Mouse (Mus musculus): Measurements from ENCODE around the gene Tle3.
A peak's percentile ranks its signal among the peaks of the same experiment; 100 is the strongest.

Gene Tle3

DNA sequence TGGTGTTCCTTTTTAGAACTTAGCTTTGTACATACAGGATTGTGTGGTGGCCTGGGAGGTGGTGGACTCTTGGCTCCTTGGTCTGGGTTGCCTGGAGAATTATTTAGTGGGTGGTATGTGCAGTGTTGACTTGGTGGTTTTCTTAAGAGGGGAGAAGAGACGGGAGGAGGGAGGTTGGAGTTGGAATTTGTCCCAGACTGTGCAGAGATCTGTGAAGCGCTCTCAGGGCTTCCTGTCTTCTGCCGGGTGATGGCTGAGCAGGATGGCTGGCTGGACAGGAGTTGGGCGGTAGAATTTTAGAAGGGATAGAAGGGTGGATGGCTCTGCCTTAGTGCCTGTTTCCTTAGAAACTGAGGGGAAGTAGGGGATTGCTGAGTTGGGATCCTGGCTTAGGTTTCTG lies 25.0 kb downstream of the Tle3 start:
- DNase-seq (ENCODE audit: low spot score), result no peak

- no peak for DNase-seq (ENCODE audit: low spot score)
These were observed 26.0 kb downstream of the Tle3 start for GRCm38 (mm10) chr9:61398160-61398559.

DNA sequence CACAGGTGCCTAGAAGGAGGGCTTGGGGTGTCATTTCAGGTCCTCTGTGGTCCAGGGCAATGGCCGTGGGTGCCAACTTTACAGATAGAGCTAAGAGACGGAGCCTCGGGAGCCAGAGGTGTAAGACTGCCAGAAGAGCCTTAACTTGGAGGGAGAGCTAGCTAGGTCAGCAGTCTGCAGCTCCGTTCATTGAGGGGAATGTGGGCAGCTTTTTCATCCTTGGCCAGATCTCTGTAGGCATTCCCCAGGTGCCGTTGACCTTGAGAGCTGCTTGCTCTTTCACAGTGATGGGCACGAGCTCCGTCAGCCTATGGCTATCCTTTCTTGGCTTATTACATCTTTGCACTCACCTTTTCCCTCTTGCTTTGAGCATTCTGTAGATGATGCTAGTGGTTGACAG lies 28.0 kb downstream of the Tle3 start:
- no peak for DNase-seq (ENCODE audit: low spot score)

- no peak for DNase-seq (ENCODE audit: low spot score)
These were observed 29.5 kb downstream of the Tle3 start for GRCm38 (mm10) chr9:61401664-61402063.

DNA sequence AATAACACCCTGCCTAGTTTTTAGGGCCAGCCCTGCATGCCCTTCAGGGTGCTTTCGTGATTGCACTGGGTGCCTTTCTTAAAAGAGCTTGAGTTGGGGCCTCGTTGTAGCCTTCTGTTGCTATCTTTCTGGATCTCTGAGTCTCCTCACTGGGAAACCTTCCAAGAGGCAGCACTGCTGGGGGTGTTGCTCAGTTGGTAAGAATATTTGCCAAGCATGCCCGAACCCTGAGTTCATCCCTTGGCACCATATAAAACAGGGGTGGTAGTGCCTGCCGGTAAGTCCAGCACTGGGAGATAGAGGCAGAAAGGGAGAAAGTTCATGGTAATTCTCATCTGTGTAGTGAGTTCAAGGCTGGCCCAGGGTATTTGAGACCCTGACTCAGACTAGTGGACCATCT lies 30.1 kb downstream of the Tle3 start:
- DNase-seq (ENCODE audit: low spot score), result no peak

GRCm38 (mm10) chr9:61402716-61403115 lies 30.6 kb downstream of the Tle3 start:
- DNase-seq (ENCODE audit: low spot score), result no peak

GRCm38 (mm10) chr9:61403866-61404614 lies 31.9 kb downstream of the Tle3 start:
- peak; percentile 79 for DNase-seq (ENCODE audit: low spot score)

GRCm38 (mm10) chr9:61404615-61404980 lies 32.4 kb downstream of the Tle3 start:
- DNase-seq (ENCODE audit: low spot score), result no peak

GRCm38 (mm10) chr9:61404998-61405621 lies 32.9 kb downstream of the Tle3 start:
- peak; percentile 95 for DNase-seq (ENCODE audit: low spot score)

DNA sequence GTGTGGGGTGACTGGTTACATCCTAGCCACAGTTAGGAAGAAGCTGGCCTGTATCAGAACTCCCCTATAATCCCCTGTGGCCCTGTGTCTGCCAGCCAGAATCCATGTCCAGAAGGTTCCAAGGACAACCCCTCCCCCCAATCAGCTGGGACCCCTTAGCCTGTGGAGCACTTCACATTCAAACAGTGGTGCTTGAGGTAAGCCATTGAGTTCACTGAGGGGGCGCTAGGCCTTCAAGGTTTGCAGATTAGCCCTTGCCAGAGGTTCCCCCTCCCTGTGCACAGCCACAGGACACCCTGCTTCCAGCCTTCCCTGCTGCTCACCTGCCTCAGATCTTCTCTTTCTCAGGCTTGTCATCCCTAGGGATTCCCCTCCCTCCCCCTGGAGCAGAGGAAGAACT lies 34.2 kb downstream of the Tle3 start:
- DNase-seq (ENCODE audit: low spot score), result no peak

- no peak for DNase-seq (ENCODE audit: low spot score)
These were observed 36.9 kb downstream of the Tle3 start for GRCm38 (mm10) chr9:61409046-61409445.

DNA sequence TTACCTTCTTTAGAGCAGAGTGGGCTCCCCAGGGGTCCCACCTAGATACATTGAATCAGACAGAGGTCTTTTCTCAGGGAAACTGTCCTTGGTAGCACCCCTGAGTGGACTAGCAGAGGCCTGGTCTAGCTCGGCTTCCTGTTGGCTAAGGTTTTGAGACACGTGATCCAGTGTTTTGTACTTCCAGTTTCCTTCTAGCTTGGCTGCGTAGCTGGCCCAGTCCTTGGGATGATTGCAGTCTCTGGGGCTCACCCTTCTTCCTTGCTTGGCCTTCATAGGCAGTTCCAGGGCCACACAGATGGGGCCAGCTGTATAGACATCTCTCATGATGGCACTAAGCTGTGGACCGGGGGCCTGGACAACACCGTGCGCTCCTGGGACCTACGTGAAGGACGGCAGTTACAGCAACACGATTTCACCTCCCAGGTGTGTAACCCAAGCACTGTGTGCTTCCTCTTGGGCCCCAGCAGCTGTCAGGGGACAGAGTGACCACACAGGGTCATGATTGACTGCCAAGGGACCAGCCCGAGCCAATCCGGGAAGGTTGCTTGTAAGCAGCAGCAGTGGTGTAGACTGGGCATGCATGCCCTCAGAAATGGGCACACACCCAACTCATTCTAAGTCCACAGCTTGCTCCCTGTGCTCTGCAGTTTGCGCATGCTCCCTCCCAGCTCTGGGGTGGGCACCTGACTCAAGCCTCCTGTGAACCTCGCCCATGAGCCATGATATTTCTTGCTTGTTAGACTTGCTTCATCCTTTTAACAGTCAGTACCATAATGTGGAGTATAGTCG lies 41.7 kb downstream of the Tle3 start:
- no peak for DNase-seq (ENCODE audit: low spot score)

- DNase-seq (ENCODE audit: low spot score), result no peak
These were observed 44.4 kb downstream of the Tle3 start for GRCm38 (mm10) chr9:61416571-61416970.

- DNase-seq (ENCODE audit: low spot score), result no peak
These were observed 49.5 kb downstream of the Tle3 start for GRCm38 (mm10) chr9:61421626-61422025.

GRCm38 (mm10) chr9:61424245-61424644 lies 52.1 kb downstream of the Tle3 start:
- DNase-seq (ENCODE audit: low spot score), result no peak

DNA sequence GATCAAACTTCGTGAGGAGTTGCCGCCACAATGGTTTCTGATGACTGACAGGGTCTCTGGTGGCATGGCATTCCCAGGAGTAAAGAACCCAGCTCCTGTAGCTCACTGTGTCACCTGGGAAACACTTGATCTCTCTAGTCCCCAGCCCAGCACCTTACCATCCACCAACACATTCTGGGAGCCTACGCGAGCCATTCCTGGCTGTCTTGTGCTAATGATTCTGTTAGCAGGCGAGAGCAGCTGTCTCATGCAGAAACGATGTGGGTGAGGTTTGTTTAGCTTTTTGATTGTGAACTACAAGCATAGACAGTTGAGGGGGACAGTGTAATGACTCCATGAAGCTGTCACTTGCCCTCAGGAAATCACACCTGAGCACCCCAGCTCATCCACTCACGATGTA lies 54.3 kb downstream of the Tle3 start:
- DNase-seq (ENCODE audit: low spot score), result no peak

DNA sequence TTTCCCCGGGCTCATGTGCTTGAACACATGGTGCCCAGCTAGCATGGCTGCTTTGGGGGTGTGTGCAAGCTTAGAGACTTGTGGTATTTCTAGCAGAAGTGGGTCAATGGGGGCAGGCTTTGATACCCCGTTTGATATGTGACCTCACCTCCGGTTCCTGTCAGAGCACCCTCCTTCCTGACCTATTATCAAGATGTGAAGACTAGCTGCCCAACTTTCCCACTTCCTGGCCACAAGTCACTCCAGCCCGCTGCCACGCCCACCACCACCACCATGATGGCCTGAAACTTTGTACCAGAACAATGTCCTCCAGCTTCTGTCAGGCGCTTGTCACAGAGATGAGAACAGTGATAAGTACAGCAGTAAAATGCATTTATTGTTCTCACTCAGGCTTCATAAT lies 54.9 kb downstream of the Tle3 start:
- DNase-seq (ENCODE audit: low spot score), result no peak

- DNase-seq (ENCODE audit: low spot score), result no peak
These were observed 55.7 kb downstream of the Tle3 start for GRCm38 (mm10) chr9:61427901-61428300.

GRCm38 (mm10) chr9:61431830-61432229 lies 59.7 kb downstream of the Tle3 start:
- no peak for DNase-seq (ENCODE audit: low spot score)

GRCm38 (mm10) chr9:61433206-61433605 lies 61.0 kb downstream of the Tle3 start:
- DNase-seq (ENCODE audit: low spot score), result peak; percentile 44

- DNase-seq (ENCODE audit: low spot score), result peak; percentile 91
These were observed 61.9 kb downstream of the Tle3 start for GRCm38 (mm10) chr9:61434062-61434461.

DNA sequence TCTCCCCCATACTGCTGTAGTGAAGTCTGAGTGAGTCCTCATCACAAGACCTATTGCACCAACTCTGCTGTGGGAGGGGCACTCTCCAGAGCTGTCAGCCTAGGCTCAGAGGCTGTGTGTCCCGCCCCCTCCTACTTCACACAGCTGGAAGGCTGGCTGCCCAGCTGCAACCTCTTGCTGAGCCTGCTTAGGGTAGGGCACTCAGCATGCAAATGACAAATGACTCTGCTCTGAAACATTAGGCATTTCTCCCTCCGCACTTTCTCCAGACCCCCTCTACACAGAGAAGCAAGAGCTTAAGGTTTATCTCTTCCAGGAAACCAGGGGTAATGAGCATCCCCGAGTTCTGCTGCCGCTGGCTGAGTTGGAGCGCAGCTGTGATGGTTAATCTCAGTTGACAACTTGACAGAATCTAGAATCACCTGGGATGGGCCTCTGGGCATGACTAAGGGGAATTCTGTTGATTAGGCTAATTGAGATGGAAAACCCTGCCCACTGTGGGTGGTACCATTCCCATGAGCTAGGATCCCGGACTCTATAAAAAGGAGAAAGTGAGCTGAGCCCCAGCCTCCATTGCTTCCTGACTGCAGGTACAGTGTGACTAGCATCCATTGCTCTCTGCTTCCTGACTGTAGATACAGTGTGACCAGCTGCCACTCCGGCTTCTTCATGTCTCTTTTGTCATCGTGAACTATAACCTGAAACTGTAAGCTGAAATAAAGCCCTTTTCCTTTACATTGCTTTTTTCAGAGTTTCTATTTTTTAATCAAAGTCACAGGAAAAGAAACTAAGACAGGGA lies 63.2 kb downstream of the Tle3 start:
- peak; percentile 55 for DNase-seq (ENCODE audit: low spot score)

Data from retina, embryonic 14.5 days (tissue).